Mouse (Mus musculus) cerebellum, adult 2 months (tissue): ENCODE results near the gene Ufc1. TPM values are rescaled to one million over a fixed set of nuclear protein-coding genes. Genes with fewer than 3 reads are reported as not detected.

Experiments used
- DNase-seq, 2 experiments: peaks; one replicate each; pipeline ENCODE4 v3.0.0; 2021
- H3K27ac ChIP-seq: fragments of 200-500 bp; 2 replicates; pipeline ENCODE4 v1.5.1; 2012; ENCODE audit warnings: low read length, control low read depth, inconsistent platforms; ENCODE audit not compliant: insufficient read depth
- H3K27me3 ChIP-seq: fragments of 200-500 bp; 2 replicates; pipeline ENCODE4 v1.6.1; 2012; ENCODE audit warnings: inconsistent platforms, mild to moderate bottlenecking, low read length, moderate library complexity; ENCODE audit not compliant: control insufficient read depth, insufficient read depth
- H3K4me1 ChIP-seq: fragments of 200-500 bp; 2 replicates; pipeline ENCODE4 v1.6.1; 2011; ENCODE audit warnings: low read length; ENCODE audit not compliant: control insufficient read depth, insufficient read depth
- H3K4me3 ChIP-seq: fragments of 200-500 bp; replicated peaks from 2 replicates; pipeline ENCODE3; 2011; ENCODE audit warnings: mild to moderate bottlenecking, low read depth, low read length, control low read depth; ENCODE audit not compliant: insufficient read depth
- CTCF ChIP-seq: fragments of 200-500 bp; IDR thresholded peaks from 2 replicates; pipeline ENCODE4 v1.5.1; 2011; ENCODE audit warnings: low read depth, mild to moderate bottlenecking, control low read depth, low read length, moderate library complexity, borderline replicate concordance; ENCODE audit not compliant: insufficient read depth
- POLR2A ChIP-seq: fragments of 200-500 bp; IDR thresholded peaks from 2 replicates; pipeline ENCODE4 v1.6.1; 2011; ENCODE audit warnings: low read length, control low read depth, borderline replicate concordance; ENCODE audit not compliant: insufficient read depth
- WGBS: fragments of 180-500 bp; shearing (Covaris S2); methylation state at CpG from one replicate; pipeline ENCODE4 v1.1.7; 2018; 5-methylcytosine and 5-hydroxymethylcytosine counted together
- polyA plus RNA-seq: library from polyadenylated mRNA; depleted of rRNA; stranded (reverse); fragments of >200 nt; gene quantifications from 2 replicates; pipeline ENCODE4 v1.2.3, GENCODE M21; 2012

Gene Ufc1
- polyA plus RNA-seq, 1 experiment, result 109 TPM

- no peaks in the 10 kb centered on the region for H3K27me3 ChIP-seq
- no peaks in the 10 kb centered on the region for H3K4me1 ChIP-seq
- WGBS, result 87% methylated on average over 12 of the region's 12 CpGs
- no peak overlapping the region for H3K27ac ChIP-seq
- H3K4me3 ChIP-seq, result no peak overlapping the region
- DNase-seq, result no peak
- TF ChIP-seq POLR2A, result no peak
- no peak for TF ChIP-seq CTCF
These were observed 20.7 kb downstream of the Ufc1 start for GRCm38 (mm10) chr1:171274171-171274570.

- 92% methylated on average over 3 of the region's 3 CpGs for WGBS
- TF ChIP-seq CTCF (no peak), POLR2A (no peak)
- no peaks in the 10 kb centered on the region for H3K27me3 ChIP-seq
- H3K4me1 ChIP-seq, result no peaks in the 10 kb centered on the region
- DNase-seq, result no peak
- H3K4me3 ChIP-seq, result no peak overlapping the region
- no peak overlapping the region for H3K27ac ChIP-seq
These were observed 22.7 kb downstream of the Ufc1 start for GRCm38 (mm10) chr1:171272086-171272485.

- no peak overlapping the region for H3K27ac ChIP-seq
- WGBS, result 54% methylated on average over 10 of the region's 10 CpGs
- no peak for DNase-seq
- H3K4me1 ChIP-seq, result no peaks in the 10 kb centered on the region
- H3K27me3 ChIP-seq, result no peaks in the 10 kb centered on the region
- TF ChIP-seq CTCF (no peak), POLR2A (no peak)
- no peak overlapping the region for H3K4me3 ChIP-seq
These were observed 23.2 kb downstream of the Ufc1 start for GRCm38 (mm10) chr1:171271622-171272021.

GRCm38 (mm10) chr1:171271196-171271595, 23.6 kb downstream of the Ufc1 start:
- WGBS, result 37% methylated on average over 9 of the region's 9 CpGs
- no peak for DNase-seq
- Histone ChIP-seq H3K4me1 (no peaks in the 10 kb centered on the region), H3K27me3 (no peaks in the 10 kb centered on the region), H3K27ac (no peak overlapping the region), H3K4me3 (peak overlapping the region; percentile 71)
- TF ChIP-seq CTCF, result no peak
- no peak for TF ChIP-seq POLR2A

GRCm38 (mm10) chr1:171270573-171270900, 24.3 kb downstream of the Ufc1 start:
- DNase-seq, result peak in 1 of 2 experiments; percentile 61
- 0% methylated on average over 19 of the region's 19 CpGs for WGBS
- peak overlapping the region; percentile 15; the same call in 1 of the 2 replicates for H3K27ac ChIP-seq
- no peak for TF ChIP-seq CTCF
- no peak for TF ChIP-seq POLR2A
- no peaks in the 10 kb centered on the region for H3K4me1 ChIP-seq
- no peaks in the 10 kb centered on the region for H3K27me3 ChIP-seq
- H3K4me3 ChIP-seq, result peak overlapping the region; percentile 71

- peak within 1 kb of the TSS; percentile 27; the same call in 1 of the 2 replicates for H3K27ac ChIP-seq
- H3K4me3 ChIP-seq, result peak within 1 kb of the TSS; percentile 71
- H3K4me1 ChIP-seq, result no peaks in the 10 kb centered on the region
- DNase-seq, result peak; percentile 97 to 99
- no peaks in the 10 kb centered on the region for H3K27me3 ChIP-seq
- WGBS, result 3% methylated on average over 36 of the region's 36 CpGs
- TF ChIP-seq POLR2A (peak; percentile 99), CTCF (no peak)
These were observed 24.8 kb downstream of the Ufc1 start, which contains the start of gene B4galt3 for GRCm38 (mm10) chr1:171269848-171270572. Gene B4galt3 (plus strand): TSS chr1:171270328.

- Histone ChIP-seq H3K27me3 (no peaks in the 10 kb centered on the region), H3K27ac (no peak overlapping the region), H3K4me1 (no peaks in the 10 kb centered on the region), H3K4me3 (no peak overlapping the region)
- TF ChIP-seq POLR2A, result no peak
- TF ChIP-seq CTCF, result no peak
- WGBS, result 63% methylated on average over 1 of the region's 1 CpGs
- DNase-seq, result no peak
These were observed 26.5 kb downstream of the Ufc1 start for GRCm38 (mm10) chr1:171268341-171268740.

GRCm38 (mm10) chr1:171265971-171266744, 28.7 kb downstream of the Ufc1 start:
- Histone ChIP-seq H3K27me3 (no peaks in the 10 kb centered on the region), H3K4me1 (peaks cover 4% of the 10 kb centered on the region; the same call in 1 of the 2 replicates), H3K4me3 (no peak overlapping the region), H3K27ac (no peak overlapping the region)
- 61% methylated on average over 4 of the region's 4 CpGs for WGBS
- TF ChIP-seq CTCF, result no peak
- TF ChIP-seq POLR2A, result no peak
- DNase-seq, result no peak
